Mouse (Mus musculus): ENCODE data around the gene Pmepa1.

- TF ChIP-seq POU5F1 (IDR thresholded peaks at IDR 0.05; ENCODE audit: borderline replicate concordance, low read length) = no peak
- no peak for TF ChIP-seq CTCF (conservative IDR thresholded peaks at IDR 0.05; ENCODE audit: low read length)
Observed at GRCm38 (mm10) chr2:173181901-173182300, 94.4 kb downstream of the Pmepa1 start.

Measured in E14TG2a.4 (cell line).